Mouse (Mus musculus) myocyte (in vitro differentiated cells): Measurements from ENCODE around the gene Dao.

Experiments used
- CEBPB ChIP-seq: IDR thresholded peaks from 2 replicates; pipeline ENCODE4 v1.6.1; 2011; ENCODE audit warnings: mild to moderate bottlenecking, moderate library complexity; ENCODE audit not compliant: poor library complexity, insufficient read depth, severe bottlenecking
- E2F4 ChIP-seq: IDR thresholded peaks from one replicate; pipeline ENCODE4 v1.6.1; 2011; ENCODE audit warnings: mild to moderate bottlenecking, control low read depth, moderate library complexity; ENCODE audit not compliant: insufficient read depth
- MAX ChIP-seq: IDR thresholded peaks from one replicate; pipeline ENCODE4 v1.6.1; 2011; ENCODE audit warnings: low read depth, mild to moderate bottlenecking, control low read depth
- MYOD1 ChIP-seq, 3 experiments: IDR thresholded peaks; one replicate each; pipeline ENCODE4 v1.6.1; 2011; ENCODE audit warnings: control low read depth in 2 of 3, low read depth in 2 of 3, mild to moderate bottlenecking in 2 of 3, moderate library complexity in 1 of 3; ENCODE audit not compliant: insufficient read length in 2 of 3, control insufficient read depth in 1 of 3
- MYOG ChIP-seq, 3 experiments: IDR thresholded peaks; one replicate each; pipeline ENCODE4 v1.6.1; 2011; ENCODE audit warnings: control low read depth in 2 of 3, low read depth in 2 of 3, mild to moderate bottlenecking in 2 of 3; ENCODE audit not compliant: insufficient read length in 2 of 3, control insufficient read depth in 1 of 3, insufficient read depth in 1 of 3
- POLR2A ChIP-seq: IDR thresholded peaks from one replicate; pipeline ENCODE4 v1.6.1; 2011; ENCODE audit warnings: low read depth, mild to moderate bottlenecking, control low read depth, moderate library complexity; ENCODE audit not compliant: insufficient read length
- POLR2AphosphoS2 ChIP-seq: IDR thresholded peaks from one replicate; pipeline ENCODE4 v1.6.1; 2011; ENCODE audit warnings: low read depth, control low read depth; ENCODE audit not compliant: insufficient read length
- REST ChIP-seq: IDR thresholded peaks from one replicate; pipeline ENCODE4 v1.6.1; 2011; ENCODE audit warnings: mild to moderate bottlenecking, control low read depth, moderate library complexity; ENCODE audit not compliant: insufficient read depth, insufficient read length
- TCF12 ChIP-seq: IDR thresholded peaks from one replicate; pipeline ENCODE4 v1.6.1; 2011; ENCODE audit warnings: mild to moderate bottlenecking, control low read depth; ENCODE audit not compliant: poor library complexity, insufficient read depth, severe bottlenecking
- USF1 ChIP-seq: IDR thresholded peaks from one replicate; pipeline ENCODE4 v1.6.1; 2011; ENCODE audit warnings: low read depth, mild to moderate bottlenecking, control low read depth, moderate library complexity

DNA sequence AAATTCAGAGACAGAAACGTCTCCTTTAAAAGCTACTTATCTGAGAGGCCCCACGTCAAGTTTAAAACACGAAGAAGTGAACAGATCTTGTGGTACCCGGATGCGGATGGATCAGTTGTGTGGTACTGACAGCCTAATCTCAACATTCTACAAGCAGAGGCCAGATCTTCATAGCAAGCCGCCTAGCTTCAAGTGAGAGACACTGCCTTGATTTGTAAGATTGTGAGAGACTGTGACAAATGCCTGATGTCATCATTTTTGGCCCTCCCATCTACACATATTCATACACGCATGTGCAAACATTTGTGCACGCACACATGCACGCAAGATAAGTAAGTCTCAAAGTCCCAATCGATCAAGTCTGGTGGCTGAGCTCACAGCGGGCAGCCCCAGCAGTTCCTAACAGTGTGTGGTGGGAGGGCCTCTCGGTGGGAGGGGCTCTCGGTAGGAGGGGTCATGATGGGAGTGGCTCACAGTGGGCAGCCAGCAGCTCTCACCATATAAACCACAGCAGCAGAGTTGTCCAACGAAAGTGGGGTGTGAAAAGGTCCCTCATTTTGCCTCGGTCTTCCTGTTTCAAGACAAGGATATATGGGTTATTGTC is 37.9 kb downstream of the Dao start:
- TF ChIP-seq MAX (no peak), REST (no peak), POLR2A (no peak), TCF12 (no peak), USF1 (no peak), CEBPB (no peak), MYOD1 (IDR thresholded peaks at IDR 0.05; ENCODE audit: control insufficient read depth in 1 of 3, insufficient read length in 2 of 3, low read depth in 2 of 3) (no peak), POLR2AphosphoS2 (no peak), E2F4 (no peak), MYOG (IDR thresholded peaks at IDR 0.05; ENCODE audit: control insufficient read depth in 1 of 3, insufficient read depth in 1 of 3, insufficient read length in 2 of 3, low read depth in 2 of 3) (no peak)
